Mouse (Mus musculus) skeletal muscle tissue, adult 2 months (tissue): ENCODE data around the gene Ralgapa2.

Experiments
- DNase-seq: peaks from one replicate; pipeline ENCODE4 v3.0.0-alpha.2; 2012; ENCODE audit warnings: low read depth, low spot score

The Ralgapa2 gene

GRCm38 (mm10) chr2:146258736-146259469 lies 253.2 kb downstream of the Ralgapa2 start:
- no peak for DNase-seq

DNA sequence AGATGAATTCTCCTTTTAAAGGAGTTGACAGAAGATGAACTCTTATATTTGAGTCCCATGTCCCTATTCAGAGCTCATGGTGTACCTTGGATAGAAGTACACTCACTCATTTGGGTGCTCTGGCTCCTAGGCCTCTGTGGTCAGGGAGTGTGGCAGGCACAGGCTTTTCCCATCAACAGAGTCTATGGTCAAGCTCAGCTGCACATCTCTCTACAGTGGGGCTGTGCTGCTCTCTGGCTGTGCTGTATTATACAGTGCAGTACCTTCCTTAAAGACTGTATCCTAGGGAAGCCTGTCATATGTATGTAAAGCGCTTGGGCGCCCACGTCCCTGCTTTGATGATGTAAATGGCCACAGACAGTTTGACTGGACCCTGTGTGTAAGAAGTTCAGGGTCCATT lies 254.5 kb downstream of the Ralgapa2 start:
- no peak for DNase-seq

DNA sequence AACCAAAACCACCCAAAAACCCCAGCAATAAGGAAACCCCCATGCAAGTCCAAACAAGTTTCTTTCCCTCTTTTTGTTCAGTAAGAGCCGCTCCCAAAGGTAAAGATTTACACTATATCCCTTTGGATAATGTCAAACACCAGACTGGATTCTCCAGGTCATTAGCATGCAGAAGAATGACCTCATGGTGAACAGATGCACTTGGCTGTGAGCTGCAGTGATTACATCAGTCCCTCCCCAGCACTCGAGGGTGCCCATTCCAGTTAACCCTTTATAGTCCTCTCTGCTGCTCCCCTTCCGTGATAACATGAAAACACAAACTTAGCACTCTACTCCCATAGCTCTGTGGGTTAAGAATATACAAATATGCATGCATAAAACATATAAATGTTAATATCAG lies 255.1 kb downstream of the Ralgapa2 start:
- no peak for DNase-seq

DNA sequence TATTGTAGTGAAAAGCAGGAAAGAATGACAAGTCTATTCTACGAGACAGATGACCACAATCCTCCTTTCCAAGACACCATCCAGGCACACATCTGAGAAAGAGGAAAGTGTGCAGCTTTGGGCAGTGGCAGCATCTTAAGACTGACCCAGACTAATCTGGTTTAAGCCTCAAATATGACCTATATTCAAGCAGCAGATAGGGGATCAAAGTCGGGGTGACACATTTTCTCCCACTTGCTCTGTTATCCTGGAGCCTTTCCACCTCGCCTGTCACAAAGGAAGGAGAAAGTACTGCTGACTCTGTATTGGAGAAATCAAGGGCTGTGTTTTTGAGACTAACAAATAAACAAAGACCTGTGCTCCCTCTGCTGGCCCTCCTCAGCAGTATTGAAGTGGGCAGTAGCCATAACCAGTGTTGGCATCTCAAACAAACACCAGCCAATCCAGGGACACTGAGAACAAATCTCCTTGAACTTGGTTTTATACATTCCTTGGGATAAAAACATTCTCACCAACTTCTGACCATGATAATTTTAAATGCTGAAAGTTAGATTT lies 255.7 kb downstream of the Ralgapa2 start:
- DNase-seq: no peak

DNA sequence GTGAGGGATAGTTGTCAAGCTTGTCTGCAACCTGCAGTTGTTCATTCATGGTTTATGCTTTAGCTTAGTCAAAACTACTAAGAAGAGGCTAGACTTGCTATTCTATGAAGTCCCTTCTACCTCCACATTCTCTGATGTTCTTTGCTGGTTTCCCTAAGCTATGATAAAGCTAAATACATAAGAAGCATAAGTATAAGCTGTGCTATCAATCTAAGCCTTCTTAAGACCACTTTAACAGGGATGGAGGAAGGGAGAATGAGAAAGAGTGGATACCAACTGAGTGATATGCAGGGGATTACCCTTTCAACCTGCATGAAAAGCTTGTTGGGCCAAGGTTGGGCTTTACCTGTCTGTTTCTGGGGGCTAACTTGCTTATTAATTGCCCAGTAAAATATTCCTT lies 256.5 kb downstream of the Ralgapa2 start:
- DNase-seq: no peak

DNA sequence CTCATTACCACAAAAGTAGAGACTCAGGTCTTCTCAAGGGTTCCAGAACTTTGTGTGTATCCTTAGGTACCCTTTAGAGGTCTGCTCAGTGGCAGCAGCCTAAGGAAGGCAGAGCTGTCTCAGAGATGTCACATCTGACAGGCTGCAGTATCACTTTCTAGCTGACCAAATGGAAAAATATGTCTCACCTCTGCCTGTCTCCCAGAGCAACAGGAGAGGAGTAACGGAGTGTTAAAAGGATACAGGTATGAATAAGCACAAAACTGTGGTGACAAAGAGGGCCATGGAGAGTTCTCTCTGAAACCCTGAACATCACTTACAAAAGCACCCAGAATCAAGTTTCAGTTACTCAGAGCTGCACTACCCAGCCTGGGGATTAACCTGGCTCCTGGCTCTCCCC lies 257.8 kb downstream of the Ralgapa2 start:
- DNase-seq: no peak

- no peak for DNase-seq
These were observed 261.8 kb downstream of the Ralgapa2 start for GRCm38 (mm10) chr2:146250236-146250904.

GRCm38 (mm10) chr2:146249033-146249432 lies 263.1 kb downstream of the Ralgapa2 start:
- DNase-seq: no peak

DNA sequence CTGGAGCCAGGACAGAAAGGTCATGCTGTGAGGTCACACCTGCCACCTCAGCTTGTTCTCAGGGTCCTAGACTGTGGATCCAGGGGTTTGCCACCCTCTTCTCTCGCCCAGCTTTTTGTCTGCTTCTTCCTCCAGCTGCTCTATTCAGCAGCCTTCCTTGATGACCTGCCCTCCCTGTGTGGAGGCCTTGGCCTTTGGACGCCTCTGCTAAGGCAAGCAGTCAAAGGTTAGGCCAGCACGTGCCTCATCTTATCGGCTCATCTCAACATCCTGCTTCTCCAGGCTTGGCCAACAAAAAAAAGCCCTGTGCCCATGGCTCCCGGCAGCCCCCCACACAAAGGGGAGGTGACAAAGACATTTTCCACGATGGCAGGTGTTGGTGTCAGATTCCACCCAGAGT lies 264.6 kb downstream of the Ralgapa2 start:
- DNase-seq: no peak

- no peak for DNase-seq
These were observed 265.6 kb downstream of the Ralgapa2 start for GRCm38 (mm10) chr2:146246409-146247075.

DNA sequence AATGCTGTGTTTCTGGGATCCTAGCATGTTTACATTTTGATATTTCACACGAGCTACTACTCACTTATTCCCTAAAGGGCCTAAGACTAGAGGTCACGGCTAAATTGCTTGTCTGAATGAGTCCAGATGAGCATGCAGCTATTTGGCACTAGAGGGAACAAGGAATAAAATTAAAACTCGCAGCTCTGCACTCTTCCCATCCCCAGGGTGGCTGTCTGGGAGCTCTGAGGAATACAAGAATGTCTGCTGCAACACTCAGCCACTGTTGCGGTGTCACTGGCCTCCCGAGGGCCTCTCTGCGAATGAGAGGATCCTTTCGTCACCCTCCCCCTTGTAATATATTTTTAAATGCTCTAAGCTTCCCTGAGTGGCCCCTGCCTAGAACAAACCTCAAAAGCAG lies 266.7 kb downstream of the Ralgapa2 start:
- no peak for DNase-seq

DNA sequence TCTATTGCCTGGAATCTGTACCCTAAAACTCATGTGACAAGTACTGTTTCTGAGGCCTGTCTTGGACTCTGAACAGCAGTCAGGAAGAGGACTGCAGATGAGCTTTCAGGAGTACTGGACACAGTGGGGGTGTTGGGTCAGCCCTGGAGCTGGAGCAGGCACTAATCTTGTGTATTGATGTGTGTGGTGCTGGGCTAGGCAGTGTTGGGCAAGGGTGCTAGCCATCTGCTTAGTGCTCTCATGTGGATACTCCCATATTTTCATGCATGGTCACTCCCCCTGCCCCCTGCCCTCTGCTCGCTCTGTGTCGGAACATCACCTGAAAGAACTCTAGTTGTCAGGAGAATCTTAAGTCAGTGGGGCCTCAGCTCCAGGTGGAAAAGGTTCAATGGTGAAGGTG lies 268.1 kb downstream of the Ralgapa2 start:
- no peak for DNase-seq

DNA sequence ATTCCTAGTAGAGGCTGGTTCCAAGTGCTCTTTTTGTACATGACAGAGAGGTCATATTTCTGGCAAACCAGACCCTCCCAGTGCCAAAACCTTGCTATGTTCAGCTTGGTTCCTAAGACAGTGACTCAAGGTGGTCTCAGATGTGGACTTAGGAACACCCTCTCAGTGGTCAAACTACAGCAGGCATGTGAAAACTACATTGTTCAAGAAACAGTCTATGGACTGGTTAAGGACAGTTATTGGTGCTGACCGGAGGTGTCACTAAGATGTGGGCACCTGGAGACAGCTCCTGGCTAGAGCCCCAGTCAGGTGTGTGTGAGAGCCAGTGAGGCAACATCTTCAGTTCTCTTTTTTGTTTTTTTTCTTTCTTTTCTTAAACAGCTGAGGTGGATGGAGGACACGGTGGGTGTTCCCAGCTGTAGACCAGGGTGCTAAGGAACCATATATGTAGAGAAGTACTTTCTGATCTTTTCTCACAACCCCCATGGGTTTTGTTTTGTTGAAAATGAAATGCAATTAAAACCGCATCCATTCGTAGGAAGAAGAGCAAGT lies 272.9 kb downstream of the Ralgapa2 start:
- DNase-seq: no peak

DNA sequence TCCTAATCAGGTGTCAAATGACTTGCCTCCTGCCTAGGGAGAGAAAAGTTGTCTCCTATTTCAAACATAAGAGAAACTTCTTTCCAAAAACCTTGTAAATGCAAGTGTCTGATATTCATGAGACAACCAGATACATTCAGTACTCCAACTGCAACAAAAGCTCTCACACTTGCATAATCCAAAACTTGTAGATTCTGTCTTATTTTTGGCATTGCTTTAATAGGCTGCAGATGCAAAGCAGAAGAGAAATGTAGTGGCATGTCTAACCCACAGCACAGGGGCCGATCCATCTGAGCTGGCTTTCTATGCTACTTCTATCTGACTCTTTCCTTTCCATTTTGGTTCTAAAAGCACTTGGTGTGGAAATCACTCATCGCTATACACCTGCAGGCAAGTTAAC lies 280.7 kb downstream of the Ralgapa2 start:
- DNase-seq: no peak

- no peak for DNase-seq
These were observed 283.7 kb downstream of the Ralgapa2 start for GRCm38 (mm10) chr2:146228435-146228834.

GRCm38 (mm10) chr2:146227646-146228045 lies 284.5 kb downstream of the Ralgapa2 start:
- no peak for DNase-seq

- no peak for DNase-seq
These were observed 285.7 kb downstream of the Ralgapa2 start for GRCm38 (mm10) chr2:146226484-146226883.

DNA sequence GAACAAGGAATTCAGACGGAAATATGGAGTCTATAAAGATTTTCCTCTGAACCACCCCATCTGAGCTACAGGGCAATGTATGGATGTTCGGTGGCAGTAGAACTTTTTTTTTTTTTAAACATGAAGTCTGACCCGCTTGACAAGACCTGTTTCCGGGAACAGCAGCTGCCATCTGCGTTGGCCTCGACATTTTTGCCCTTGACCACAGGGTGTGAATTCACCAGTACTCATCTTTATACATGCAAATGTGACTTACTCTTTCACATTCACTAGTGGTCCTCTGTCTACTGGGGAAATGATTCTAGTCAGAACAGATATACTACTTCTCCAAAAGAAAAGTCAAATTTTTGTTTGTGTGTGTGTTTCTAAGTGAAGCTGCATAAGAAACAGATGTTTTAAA lies 286.3 kb downstream of the Ralgapa2 start:
- no peak for DNase-seq

- no peak for DNase-seq
These were observed 288.0 kb downstream of the Ralgapa2 start for GRCm38 (mm10) chr2:146224141-146224540.

- DNase-seq: no peak
These were observed 288.8 kb downstream of the Ralgapa2 start for GRCm38 (mm10) chr2:146223176-146223905.
